Mouse (Mus musculus) heart, embryonic 16.5 days (tissue): ENCODE results near the gene Fam76b. TPM values are rescaled to one million over a fixed set of nuclear protein-coding genes. Genes with fewer than 3 reads are reported as not detected.
"Not testable (repeated sequence)": the region's sequence is repeated elsewhere in the genome, so short reads cannot be mapped to it uniquely, and the experiment has no call there.

Experiments
- ATAC-seq: fragments of 200-750 bp; cut with Nextera tagmentation; replicated peaks from 2 replicates; pipeline ENCODE4 v1.8.0; 2017; ENCODE audit warnings: moderate number of reproducible peaks; ENCODE audit not compliant: insufficient read depth, low FRiP score; ENCODE audit errors: extremely low read depth
- H3K27ac ChIP-seq: fragments of 300-500 bp; sonication (generic); 2 replicates; pipeline ENCODE4 v1.5.1; 2014; ENCODE audit warnings: mild to moderate bottlenecking, low read length, control low read depth, moderate library complexity
- H3K27me3 ChIP-seq: fragments of 300-500 bp; sonication (generic); 2 replicates; pipeline ENCODE4 v1.6.1; 2014; ENCODE audit warnings: low read length, mixed read lengths; ENCODE audit not compliant: control insufficient read depth, insufficient read depth
- H3K36me3 ChIP-seq: fragments of 300-500 bp; sonication (generic); 2 replicates; pipeline ENCODE4 v1.6.1; 2014; ENCODE audit not compliant: control insufficient read depth, insufficient read depth
- H3K4me1 ChIP-seq: fragments of 300-500 bp; sonication (generic); 2 replicates; pipeline ENCODE4 v1.6.1; 2014; ENCODE audit warnings: low read length, mixed read lengths; ENCODE audit not compliant: control insufficient read depth, insufficient read depth
- H3K4me2 ChIP-seq: fragments of 300-500 bp; sonication (generic); 2 replicates; pipeline ENCODE4 v1.6.1; 2014; ENCODE audit warnings: low read depth, mild to moderate bottlenecking, control low read depth, low read length
- H3K4me3 ChIP-seq: fragments of 300-500 bp; sonication (generic); 2 replicates; pipeline ENCODE4 v1.5.1; 2014; ENCODE audit warnings: mild to moderate bottlenecking, control low read depth, low read length
- H3K9ac ChIP-seq: fragments of 300-500 bp; sonication (generic); 2 replicates; pipeline ENCODE4 v1.6.1; 2014; ENCODE audit warnings: low read length, control low read depth
- H3K9me3 ChIP-seq: fragments of 300-500 bp; sonication (generic); replicated peaks from 2 replicates; pipeline ENCODE4 v1.6.1; 2016; ENCODE audit warnings: low read length; ENCODE audit not compliant: control insufficient read depth
- WGBS: fragments of 180-500 bp; shearing (Covaris S2); extraction: QIAGEN DNeasy Blood & Tissue Kit; methylation state at CpG from one replicate; pipeline ENCODE4 v1.1.7; 2014; 5-methylcytosine and 5-hydroxymethylcytosine counted together
- polyA plus RNA-seq: library from polyadenylated mRNA; unstranded; fragments of >200 nt; fragmentation: Nextera tagmentation; extraction: Ambion mirVana; gene quantifications from 2 replicates; pipeline ENCODE4 v1.2.1, GENCODE M21; 2015

Fam76b gene
- 13.9 and 16.8 TPM in 2 replicates for polyA plus RNA-seq

- ATAC-seq: peak; percentile 92
- H3K4me3 ChIP-seq: peak within 1 kb of the TSS; percentile 80
- H3K9ac ChIP-seq: peak within 1 kb of the TSS; percentile 95
- no peaks in the 10 kb centered on the region for H3K27me3 ChIP-seq
- H3K4me1 ChIP-seq: peaks cover 14% of the 10 kb centered on the region
- H3K4me2 ChIP-seq: peak within 1 kb of the TSS; percentile 88
- H3K36me3 ChIP-seq: peaks cover 14% of the 10 kb centered on the region; the same call in 1 of the 2 replicates
- under 1% methylated on average over 57 of the region's 67 CpGs for WGBS
- H3K27ac ChIP-seq: peak within 1 kb of the TSS; percentile 99
- no peaks in the 10 kb centered on the region for H3K9me3 ChIP-seq
Measured at GRCm38 (mm10) chr9:13827406-13828086, at the start of gene Fam76b. Fam76b (plus strand) TSS chr9:13827716.

GRCm38 (mm10) chr9:13781985-13782384 is 45.5 kb upstream of the Fam76b start:
- H3K9me3 ChIP-seq: no peaks in the 10 kb centered on the region
- no peak overlapping the region for H3K4me2 ChIP-seq
- no peaks in the 10 kb centered on the region for H3K27me3 ChIP-seq
- peaks cover 3% of the 10 kb centered on the region; the same call in 1 of the 2 replicates for H3K4me1 ChIP-seq
- no peak overlapping the region for H3K9ac ChIP-seq
- no peak for ATAC-seq
- WGBS: 94% methylated on average over 1 of the region's 1 CpGs
- H3K36me3 ChIP-seq: 0 out of 2 replicates have a peak, but pooled peaks cover 5% of the 10 kb centered on the region
- no peak overlapping the region for H3K4me3 ChIP-seq
- no peak overlapping the region for H3K27ac ChIP-seq

- not testable (repeated sequence) for H3K9ac ChIP-seq, ATAC-seq, H3K4me1 ChIP-seq, H3K4me2 ChIP-seq, H3K36me3 ChIP-seq, H3K27ac ChIP-seq, H3K4me3 ChIP-seq, H3K27me3 ChIP-seq, H3K9me3 ChIP-seq
- WGBS: 92% methylated on average over 7 of the region's 8 CpGs
Measured at GRCm38 (mm10) chr9:13790864-13791263, 36.7 kb upstream of the Fam76b start.

- H3K36me3 ChIP-seq: peaks cover 19% of the 10 kb centered on the region
- no peak overlapping the region for H3K4me3 ChIP-seq
- H3K9ac ChIP-seq: no peak overlapping the region
- WGBS: 83% methylated on average over 1 of the region's 1 CpGs
- no peaks in the 10 kb centered on the region for H3K27me3 ChIP-seq
- ATAC-seq: no peak
- no peak overlapping the region for H3K4me2 ChIP-seq
- H3K9me3 ChIP-seq: no peaks in the 10 kb centered on the region
- H3K27ac ChIP-seq: no peak overlapping the region
- H3K4me1 ChIP-seq: no peaks in the 10 kb centered on the region
Measured at GRCm38 (mm10) chr9:13794302-13794701, 33.2 kb upstream of the Fam76b start.

- H3K27me3 ChIP-seq: no peaks in the 10 kb centered on the region
- no peak overlapping the region for H3K4me2 ChIP-seq
- H3K4me3 ChIP-seq: no peak overlapping the region
- H3K27ac ChIP-seq: no peak overlapping the region
- peaks cover 23% of the 10 kb centered on the region for H3K36me3 ChIP-seq
- ATAC-seq: no peak
- 81% methylated on average over 2 of the region's 2 CpGs for WGBS
- H3K9me3 ChIP-seq: no peaks in the 10 kb centered on the region
- no peaks in the 10 kb centered on the region for H3K4me1 ChIP-seq
- H3K9ac ChIP-seq: no peak overlapping the region
Measured at GRCm38 (mm10) chr9:13794756-13795155, 32.8 kb upstream of the Fam76b start.

GRCm38 (mm10) chr9:13804480-13804879 is 23.0 kb upstream of the Fam76b start:
- no peak overlapping the region for H3K4me3 ChIP-seq
- no peak for ATAC-seq
- H3K4me1 ChIP-seq: no peaks in the 10 kb centered on the region
- no peaks in the 10 kb centered on the region for H3K9me3 ChIP-seq
- H3K4me2 ChIP-seq: no peak overlapping the region
- H3K27ac ChIP-seq: no peak overlapping the region
- H3K27me3 ChIP-seq: no peaks in the 10 kb centered on the region
- H3K36me3 ChIP-seq: peaks cover 46% of the 10 kb centered on the region
- WGBS: 86% methylated on average over 1 of the region's 1 CpGs
- H3K9ac ChIP-seq: no peak overlapping the region

GRCm38 (mm10) chr9:13806854-13807253 is 20.7 kb upstream of the Fam76b start:
- H3K27ac ChIP-seq: no peak overlapping the region
- WGBS: 86% methylated on average over 7 of the region's 7 CpGs
- H3K4me2 ChIP-seq: no peak overlapping the region
- no peaks in the 10 kb centered on the region for H3K9me3 ChIP-seq
- H3K4me1 ChIP-seq: no peaks in the 10 kb centered on the region
- H3K4me3 ChIP-seq: no peak overlapping the region
- H3K27me3 ChIP-seq: no peaks in the 10 kb centered on the region
- peaks cover 53% of the 10 kb centered on the region for H3K36me3 ChIP-seq
- ATAC-seq: no peak
- no peak overlapping the region for H3K9ac ChIP-seq

GRCm38 (mm10) chr9:13807657-13808056 is 19.9 kb upstream of the Fam76b start:
- no peak overlapping the region for H3K4me2 ChIP-seq
- H3K27ac ChIP-seq: no peak overlapping the region
- no peak for ATAC-seq
- 90% methylated on average over 5 of the region's 5 CpGs for WGBS
- no peak overlapping the region for H3K4me3 ChIP-seq
- no peak overlapping the region for H3K9ac ChIP-seq
- H3K4me1 ChIP-seq: no peaks in the 10 kb centered on the region
- no peaks in the 10 kb centered on the region for H3K27me3 ChIP-seq
- H3K9me3 ChIP-seq: no peaks in the 10 kb centered on the region
- H3K36me3 ChIP-seq: peaks cover 60% of the 10 kb centered on the region

- Histone ChIP-seq H3K4me1 (no peaks in the 10 kb centered on the region), H3K36me3 (peaks cover 59% of the 10 kb centered on the region), H3K4me2 (no peak overlapping the region), H3K27me3 (no peaks in the 10 kb centered on the region), H3K4me3 (no peak overlapping the region), H3K9me3 (no peaks in the 10 kb centered on the region), H3K9ac (no peak overlapping the region), H3K27ac (no peak overlapping the region)
- ATAC-seq: no peak
Measured at GRCm38 (mm10) chr9:13809937-13810336, 17.6 kb upstream of the Fam76b start.
